Mouse (Mus musculus) cerebellum, adult (tissue): ENCODE measurements around the gene Nfkb2.

Source experiments
- ATAC-seq: cut with Nextera tagmentation; 2 replicates; pipeline ENCODE4 v1.9.2; 2017; ENCODE audit warnings: mild to moderate bottlenecking, moderate library complexity, mixed read lengths; ENCODE audit not compliant: insufficient number of reproducible peaks, low FRiP score, low TSS enrichment

Nfkb2 gene

DNA sequence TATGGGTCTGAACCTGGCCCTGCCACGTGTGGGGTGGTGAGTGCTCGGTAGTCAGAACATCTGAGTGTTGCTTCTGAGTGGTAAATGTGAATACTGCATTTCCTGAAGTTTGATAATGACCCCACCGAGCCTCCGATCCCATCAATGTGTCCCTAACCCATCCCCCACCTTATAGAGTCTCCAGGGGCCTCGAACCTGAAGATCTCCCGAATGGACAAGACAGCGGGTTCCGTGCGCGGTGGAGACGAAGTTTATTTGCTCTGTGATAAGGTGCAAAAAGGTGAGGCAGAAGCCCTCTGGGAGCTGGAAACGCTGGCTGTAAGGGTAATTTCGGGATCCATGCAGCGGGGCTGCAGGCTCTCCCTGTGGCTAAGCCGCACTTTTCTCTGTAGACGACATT, 3.7 kb downstream of the Nfkb2 start:
- no peak for ATAC-seq

GRCm38 (mm10) chr19:46308303-46308702, 4.2 kb downstream of the Nfkb2 start:
- ATAC-seq = no peak

GRCm38 (mm10) chr19:46308706-46309435, 4.8 kb downstream of the Nfkb2 start:
- peak; percentile 60; the same call in 1 of the 2 replicates for ATAC-seq

DNA sequence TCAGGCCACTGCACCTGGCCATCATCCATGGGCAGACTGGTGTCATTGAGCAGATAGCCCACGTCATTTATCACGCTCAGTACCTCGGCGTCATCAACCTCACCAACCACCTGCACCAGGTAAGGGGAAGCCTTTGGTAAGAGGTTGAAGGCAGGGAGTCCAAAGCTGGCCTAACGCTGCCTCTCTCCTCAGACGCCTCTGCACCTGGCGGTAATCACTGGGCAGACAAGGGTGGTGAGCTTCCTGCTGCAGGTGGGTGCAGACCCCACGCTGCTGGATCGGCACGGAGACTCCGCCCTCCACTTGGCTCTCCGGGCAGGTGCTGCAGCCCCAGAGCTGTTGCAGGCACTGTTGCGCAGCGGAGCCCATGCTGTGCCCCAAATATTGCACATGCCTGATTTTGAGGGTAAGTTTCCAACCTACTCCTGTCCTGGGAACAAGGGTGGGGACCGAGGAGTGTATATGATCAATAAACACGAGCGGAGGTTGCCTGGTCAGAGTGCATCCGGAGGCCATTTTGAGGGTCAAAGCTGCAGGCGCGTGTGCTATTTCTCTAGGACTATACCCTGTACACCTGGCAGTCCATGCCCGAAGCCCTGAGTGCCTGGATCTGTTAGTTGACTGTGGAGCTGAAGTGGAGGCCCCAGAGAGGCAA, 5.7 kb downstream of the Nfkb2 start:
- ATAC-seq = no peak

GRCm38 (mm10) chr19:46310312-46310865, 6.3 kb downstream of the Nfkb2 start:
- ATAC-seq = no peak

- ATAC-seq = no peak
These were observed 7.2 kb downstream of the Nfkb2 start for GRCm38 (mm10) chr19:46311341-46311740.

DNA sequence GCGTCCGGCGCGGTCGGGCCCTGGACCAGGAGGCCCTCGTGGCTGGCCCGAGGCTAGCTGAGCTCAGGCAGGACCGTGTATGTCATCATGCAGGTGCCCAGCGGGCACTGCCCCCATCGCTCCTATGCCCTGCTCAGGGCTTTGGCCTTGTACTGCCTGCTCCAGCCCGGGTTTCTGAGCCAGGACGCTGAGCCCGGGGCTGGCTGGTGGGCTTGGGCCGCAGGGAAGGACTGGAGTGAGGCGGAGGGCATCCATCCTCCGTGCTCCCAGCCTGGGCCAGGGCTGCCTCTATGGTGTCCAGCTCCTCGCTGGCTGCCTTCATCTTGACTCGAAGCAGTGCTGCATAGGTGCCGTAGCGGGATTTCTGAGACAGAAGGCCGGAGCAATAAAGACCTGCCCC, 8.4 kb downstream of the Nfkb2 start:
- ATAC-seq = no peak

GRCm38 (mm10) chr19:46313116-46313515, 9.0 kb downstream of the Nfkb2 start:
- ATAC-seq = no peak

GRCm38 (mm10) chr19:46313591-46313990, 9.5 kb downstream of the Nfkb2 start:
- no peak for ATAC-seq

- no peak for ATAC-seq
These were observed 10.1 kb downstream of the Nfkb2 start for GRCm38 (mm10) chr19:46314151-46314601.

DNA sequence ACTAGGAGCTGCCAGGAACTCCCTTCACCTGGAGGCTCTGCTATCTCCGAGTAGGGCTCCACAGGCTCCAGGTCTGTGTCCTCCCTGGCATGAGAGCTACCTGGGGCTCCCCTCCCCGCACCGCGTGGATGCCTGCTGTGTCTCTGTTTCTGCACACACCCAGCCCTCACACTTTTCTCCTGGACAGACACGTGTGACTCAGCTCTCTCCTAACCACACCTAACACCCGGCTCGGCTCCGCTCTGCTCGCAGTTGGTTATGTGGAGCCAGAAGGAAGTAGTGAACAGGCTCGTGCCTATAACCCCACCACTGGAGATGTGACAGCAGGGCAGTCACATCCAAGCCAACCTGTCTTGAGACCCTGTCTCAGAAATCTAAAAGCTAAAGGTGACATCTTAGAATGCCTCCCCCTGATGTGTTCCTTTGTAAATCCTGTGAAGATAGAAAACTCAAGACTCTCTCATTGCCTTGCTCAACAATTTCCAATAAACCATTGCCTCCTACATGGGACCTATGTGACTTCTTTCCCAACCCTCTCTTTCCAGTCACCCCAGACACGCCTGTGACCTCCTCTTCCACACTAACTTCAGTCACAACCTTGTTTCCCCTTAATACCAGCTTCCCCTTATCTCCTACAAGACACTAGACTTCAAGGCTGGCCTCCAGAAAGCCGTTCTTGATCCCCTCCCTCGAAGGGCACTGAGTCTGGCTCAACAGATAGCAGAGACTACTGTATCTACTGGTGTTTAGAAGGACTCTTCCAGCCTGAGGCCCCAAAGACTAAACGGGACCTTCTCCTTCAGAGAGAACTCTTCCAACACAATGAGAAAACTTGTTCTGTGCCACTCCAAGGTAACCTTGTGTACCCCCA, 11.0 kb downstream of the Nfkb2 start:
- ATAC-seq = no peak

- ATAC-seq = no peak
These were observed 11.9 kb downstream of the Nfkb2 start for GRCm38 (mm10) chr19:46315752-46316610.

- no peak for ATAC-seq
These were observed 12.9 kb downstream of the Nfkb2 start for GRCm38 (mm10) chr19:46316846-46317545.

DNA sequence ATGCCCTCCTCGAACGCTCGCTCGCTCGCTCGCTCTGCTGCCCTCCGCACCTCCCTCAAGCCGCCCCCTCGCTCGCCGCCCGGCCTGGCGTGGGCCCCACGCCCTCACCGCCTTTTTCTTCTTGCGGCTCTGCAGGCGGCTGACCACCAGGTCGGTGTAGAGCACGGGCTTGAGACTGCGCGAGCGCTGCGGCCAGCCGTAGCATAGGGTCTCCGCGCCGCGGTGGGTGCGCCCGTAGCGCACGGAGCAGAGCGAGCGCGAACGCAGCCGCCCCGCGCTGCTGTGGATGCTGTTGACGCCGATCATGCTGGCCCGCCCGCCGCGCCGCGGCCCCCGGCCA, 13.4 kb downstream of the Nfkb2 start:
- no peak for ATAC-seq

DNA sequence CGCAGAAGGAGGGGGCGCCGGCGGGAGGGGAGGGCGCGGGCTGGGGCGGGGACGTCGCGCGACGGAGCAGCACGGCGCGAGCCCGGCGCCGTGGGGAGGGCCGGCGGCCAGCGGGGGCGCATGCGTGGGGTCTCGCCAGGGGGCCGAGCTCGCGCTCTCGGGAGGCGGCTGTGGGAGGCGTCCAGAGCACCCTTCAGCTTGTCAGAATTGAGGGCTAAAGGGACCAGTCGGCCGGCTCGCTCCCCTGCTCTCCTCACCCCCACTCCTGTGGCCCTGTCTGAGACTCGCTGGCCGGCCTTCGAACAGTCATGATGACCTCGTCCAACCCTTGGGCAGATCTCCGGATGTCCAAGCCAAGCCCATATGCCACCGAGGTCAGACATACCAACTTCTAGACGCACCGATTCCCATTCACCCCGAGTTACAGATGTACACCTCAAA, 13.9 kb downstream of the Nfkb2 start:
- no peak for ATAC-seq

DNA sequence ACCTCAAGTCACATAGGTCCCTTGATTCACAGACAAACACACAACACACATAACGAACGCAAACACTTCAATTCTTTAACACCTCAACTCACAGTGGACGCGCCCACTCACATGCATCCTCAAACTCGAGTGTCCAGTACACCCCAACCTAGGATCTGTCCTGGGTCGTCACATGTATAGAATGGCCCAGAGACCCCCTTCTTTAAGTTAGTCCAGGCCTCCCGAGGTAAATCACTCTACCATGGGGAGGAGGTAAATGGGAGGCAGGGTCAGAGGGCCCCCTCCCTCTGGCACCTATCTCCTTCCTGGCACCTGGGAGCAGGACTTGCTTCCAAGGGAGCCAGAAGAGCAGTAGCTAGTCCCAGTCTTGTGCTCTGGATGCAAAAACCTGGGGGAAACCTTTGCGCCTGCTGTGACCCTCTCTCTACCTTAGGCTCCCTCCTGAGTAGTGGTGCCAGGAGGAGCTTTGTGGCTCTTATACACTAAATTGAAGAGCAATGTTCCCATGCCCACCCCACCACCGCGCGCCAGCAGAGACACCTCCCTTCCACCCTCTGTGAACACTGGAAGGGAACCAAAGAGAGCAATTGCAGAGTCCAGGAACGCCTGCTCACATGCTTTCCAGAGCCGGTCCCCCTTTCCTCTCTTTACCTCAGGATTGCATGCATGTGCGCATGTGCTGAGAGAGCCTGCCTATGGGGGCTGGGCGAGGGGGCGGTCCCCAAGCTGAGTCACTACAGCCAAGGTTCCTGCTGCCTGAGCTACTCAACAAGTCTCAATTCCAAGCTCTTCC, 14.7 kb downstream of the Nfkb2 start:
- no peak for ATAC-seq

- ATAC-seq = no peak
These were observed 16.1 kb downstream of the Nfkb2 start for GRCm38 (mm10) chr19:46320076-46320785.
